Mouse (Mus musculus): Measurements from ENCODE around the gene Glp2r.

The Glp2r gene

GRCm38 (mm10) chr11:67636201-67636600 lies 134.8 kb downstream of the Glp2r start:
- DNase-seq (ENCODE audit: low spot score), result no peak

- no peak for DNase-seq (ENCODE audit: low spot score)
Observed at GRCm38 (mm10) chr11:67633620-67634229, 137.2 kb downstream of the Glp2r start.

- no peak for DNase-seq (ENCODE audit: low spot score)
Observed at GRCm38 (mm10) chr11:67632906-67633305, 138.0 kb downstream of the Glp2r start.

- DNase-seq (ENCODE audit: low spot score), result no peak
Observed at GRCm38 (mm10) chr11:67628522-67628921, 142.4 kb downstream of the Glp2r start.

- DNase-seq (ENCODE audit: low spot score), result no peak
Observed at GRCm38 (mm10) chr11:67627179-67627578, 143.8 kb downstream of the Glp2r start.

GRCm38 (mm10) chr11:67622340-67622739 lies 148.6 kb downstream of the Glp2r start:
- no peak for DNase-seq (ENCODE audit: low spot score)

GRCm38 (mm10) chr11:67616557-67617239 lies 154.3 kb downstream of the Glp2r start:
- DNase-seq (ENCODE audit: low spot score), result no peak

- DNase-seq (ENCODE audit: low spot score), result no peak
Observed at GRCm38 (mm10) chr11:67612158-67612839, 158.7 kb downstream of the Glp2r start.
